Comparison of ENCODE assay signal across 19 mouse cellular contexts in genomic region chr13:3779575-3780226, GRCm38 (mm10). TPM values are rescaled to one million over a fixed set of nuclear protein-coding genes. Genes with fewer than 3 reads are reported as not detected.
DNase-seq lines count a peak whose midpoint lies in the region; ATAC-seq and TF ChIP-seq lines count a peak whose summit lies in the region.
"Had no signal": no experiment of that assay in that cellular context is flagged by ENCODE, and none has a peak within 500 bp of the region (broad histone marks: within the 10 kb centered on the region; RNA-seq: fewer than 3 reads in every experiment).

No protein-coding gene starts in this region.

- H3K27ac ChIP-seq in stomach, embryonic 15.5 days = peak overlapping the region; percentile 16; the same call in 1 of the 2 replicates
- H3K27ac ChIP-seq in forebrain, embryonic 13.5 days = no peak overlapping the region
- H3K27ac ChIP-seq: embryonic facial prominence, embryonic 15.5 days; forebrain, embryonic 15.5 days; gastrocnemius, adult 2 months; heart, embryonic 10.5 days; limb, embryonic 10.5 days; liver, embryonic 15.5 days had no signal

- H3K4me1 ChIP-seq in lung, adult 2 months (ENCODE audit: control insufficient read depth, insufficient read depth, low read length) = peaks cover 3% of the 10 kb centered on the region
- no peaks in the 10 kb centered on the region for H3K4me1 ChIP-seq in stomach, embryonic 15.5 days
- no peaks in the 10 kb centered on the region for H3K4me1 ChIP-seq in forebrain, embryonic 13.5 days
- H3K4me1 ChIP-seq: embryonic facial prominence, embryonic 15.5 days; forebrain, embryonic 15.5 days; heart, embryonic 10.5 days; limb, embryonic 10.5 days; liver, embryonic 15.5 days had no signal

- H3K27me3 ChIP-seq in stomach, embryonic 15.5 days (replicated peaks) = no peaks in the 10 kb centered on the region
- no peaks in the 10 kb centered on the region for H3K27me3 ChIP-seq in forebrain, embryonic 13.5 days
- H3K27me3 ChIP-seq: embryonic facial prominence, embryonic 15.5 days; forebrain, embryonic 15.5 days; liver, embryonic 15.5 days had no signal

- H3K9ac ChIP-seq in stomach, embryonic 15.5 days = no peak overlapping the region
- H3K9ac ChIP-seq in forebrain, embryonic 13.5 days = no peak overlapping the region
- H3K9ac ChIP-seq: embryonic facial prominence, embryonic 15.5 days; forebrain, embryonic 15.5 days; liver, embryonic 15.5 days had no signal

- H3K4me3 ChIP-seq in lung, adult 2 months (replicated peaks; ENCODE audit: extremely low read depth, low read depth, low read length) = no peak overlapping the region
- no peak overlapping the region for H3K4me3 ChIP-seq in stomach, embryonic 15.5 days (replicated peaks)
- H3K4me3 ChIP-seq in forebrain, embryonic 13.5 days = no peak overlapping the region
- H3K4me3 ChIP-seq: embryonic facial prominence, embryonic 15.5 days; forebrain, embryonic 15.5 days; gastrocnemius, adult 2 months; heart, embryonic 10.5 days; limb, embryonic 10.5 days; liver, embryonic 15.5 days had no signal

- TF ChIP-seq CTCF in lung, adult 2 months (IDR thresholded peaks at IDR 0.05; ENCODE audit: insufficient read depth, low read length) = no peak

- no peaks in the 10 kb centered on the region for H3K36me3 ChIP-seq in stomach, embryonic 15.5 days
- H3K36me3 ChIP-seq in forebrain, embryonic 13.5 days (ENCODE audit: poor library complexity, severe bottlenecking) = no peaks in the 10 kb centered on the region
- H3K36me3 ChIP-seq: embryonic facial prominence, embryonic 15.5 days; forebrain, embryonic 15.5 days; heart, embryonic 10.5 days; limb, embryonic 10.5 days; liver, embryonic 15.5 days had no signal

- no peak overlapping the region for H3K4me2 ChIP-seq in stomach, embryonic 15.5 days
- H3K4me2 ChIP-seq in forebrain, embryonic 13.5 days = no peak overlapping the region
- H3K4me2 ChIP-seq: embryonic facial prominence, embryonic 15.5 days; forebrain, embryonic 15.5 days; liver, embryonic 15.5 days; midbrain, embryonic 11.5 days had no signal

- DNase-seq in lung, adult 18-20 months = peak; percentile 66 to 78
- DNase-seq in lung, adult 2 months = no peak
- DNase-seq in adipocyte (ENCODE audit: low spot score) = peak; percentile 40
- peak; percentile 22 for DNase-seq in lung, postnatal 14 days
- no peak for DNase-seq in cerebellum, postnatal 25 days
- DNase-seq: gastrocnemius, adult 2 months; kidney, postnatal 10 days had no signal

- H3K9me3 ChIP-seq in stomach, embryonic 15.5 days = no peaks in the 10 kb centered on the region
- no peaks in the 10 kb centered on the region for H3K9me3 ChIP-seq in forebrain, embryonic 13.5 days (replicated peaks)
- H3K9me3 ChIP-seq: embryonic facial prominence, embryonic 15.5 days; forebrain, embryonic 15.5 days; heart, embryonic 10.5 days; limb, embryonic 10.5 days; liver, embryonic 15.5 days had no signal

- no peak for TF ChIP-seq POLR2A in lung, adult 2 months (IDR thresholded peaks at IDR 0.05; ENCODE audit: borderline replicate concordance, extremely low read depth, low read depth, low read length)

- ATAC-seq in stomach, embryonic 15.5 days (ENCODE audit: insufficient read depth, low FRiP score, low read depth) = no peak
- ATAC-seq in forebrain, embryonic 13.5 days = no peak
- ATAC-seq in inflammation-experienced regulatory T-cells, adult 6 months = no peak
- ATAC-seq: forebrain, embryonic 15.5 days; intestine, embryonic 16.5 days had no signal

- 52% methylated on average over 8 of the region's 8 CpGs for WGBS in lung, adult 2 months
- 81% methylated on average over 8 of the region's 8 CpGs for WGBS in stomach, embryonic 15.5 days
- WGBS in forebrain, embryonic 13.5 days = 85% methylated on average over 8 of the region's 8 CpGs

RNA-seq across cellular contexts. Expression of gene Calml3, which starts 24.4 kb away (rescaled TPM):
- 3.6 and 81.6 TPM in 2 replicates for polyA plus RNA-seq in lung, adult 2 months (2012; rRNA removed)
- polyA plus RNA-seq in stomach, embryonic 15.5 days (2015; fragmentation: Nextera tagmentation; extraction: Ambion mirVana) = 3.8 and 10.9 TPM in 2 replicates
- polyA plus RNA-seq in forebrain, embryonic 13.5 days (2015; fragmentation: Nextera tagmentation; extraction: Ambion mirVana) = not detected in 2 replicates
- not detected for polyA plus RNA-seq in inflammation-experienced regulatory T-cells, adult 6 months (2017; shearing (Covaris generic))
- polyA plus RNA-seq: forebrain, embryonic 15.5 days; heart, embryonic 10.5 days; hindbrain, embryonic 11.5 days; intestine, embryonic 16.5 days; limb, embryonic 10.5 days; liver, embryonic 15.5 days; midbrain, embryonic 11.5 days had no signal

RNA-seq across cellular contexts. Expression of gene Calm4, which starts 57.9 kb away (rescaled TPM):
- polyA plus RNA-seq in lung, adult 2 months (2012; rRNA removed) = 56.0 TPM in 1 of 2 replicates, not detected in the other
- 0.39 TPM in 1 of 2 replicates, not detected in the other for polyA plus RNA-seq in stomach, embryonic 15.5 days (2015; fragmentation: Nextera tagmentation; extraction: Ambion mirVana)
- polyA plus RNA-seq in forebrain, embryonic 13.5 days (2015; fragmentation: Nextera tagmentation; extraction: Ambion mirVana) = not detected in 2 replicates
- polyA plus RNA-seq in inflammation-experienced regulatory T-cells, adult 6 months (2017; shearing (Covaris generic)) = not detected
- polyA plus RNA-seq: forebrain, embryonic 15.5 days; heart, embryonic 10.5 days; hindbrain, embryonic 11.5 days; limb, embryonic 10.5 days; liver, embryonic 15.5 days; midbrain, embryonic 11.5 days; stomach, embryonic 14.5 days had no signal

Comparison
In these comparisons a context has a peak if more than half of its experiments do, and no peak if none do; other contexts are left out.
1. DNase-seq: peak in lung, adult 18-20 months (2 of 2), adipocyte (single experiment) and lung, postnatal 14 days (single experiment); none in lung, adult 2 months (single experiment) and cerebellum, postnatal 25 days (0 of 2).